Mouse (Mus musculus): ENCODE measurements around the gene Camsap2. TPM values are rescaled to one million over a fixed set of nuclear protein-coding genes. Genes with fewer than 3 reads are reported as not detected.
A peak's percentile ranks its signal among the peaks of the same experiment; 100 is the strongest.

Gene Camsap2
- polyA plus RNA-seq, 2 experiments from 2014 or later: 3.9 to 6.2 TPM

DNA sequence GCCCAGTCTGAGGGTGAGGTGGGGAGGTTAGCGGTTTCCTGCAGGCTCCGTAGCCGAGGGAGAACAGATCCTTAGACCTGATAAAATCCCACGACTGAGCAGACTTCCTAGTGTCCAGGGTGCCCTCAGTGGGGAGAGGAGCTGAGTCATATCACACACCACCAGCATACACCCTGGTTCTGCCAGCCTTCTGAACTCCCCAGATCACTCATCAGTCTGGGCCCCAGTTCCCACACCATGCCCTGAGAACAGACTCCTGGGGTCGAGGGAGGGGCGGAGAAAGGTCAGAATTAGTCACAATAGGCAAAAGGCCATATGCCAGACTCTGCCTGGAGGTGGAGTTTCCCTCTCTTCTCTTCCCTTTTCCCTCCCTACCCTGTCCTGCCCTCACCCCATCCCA is 90.7 kb downstream of the Camsap2 start:
- peak; percentile 78 for ATAC-seq

DNA sequence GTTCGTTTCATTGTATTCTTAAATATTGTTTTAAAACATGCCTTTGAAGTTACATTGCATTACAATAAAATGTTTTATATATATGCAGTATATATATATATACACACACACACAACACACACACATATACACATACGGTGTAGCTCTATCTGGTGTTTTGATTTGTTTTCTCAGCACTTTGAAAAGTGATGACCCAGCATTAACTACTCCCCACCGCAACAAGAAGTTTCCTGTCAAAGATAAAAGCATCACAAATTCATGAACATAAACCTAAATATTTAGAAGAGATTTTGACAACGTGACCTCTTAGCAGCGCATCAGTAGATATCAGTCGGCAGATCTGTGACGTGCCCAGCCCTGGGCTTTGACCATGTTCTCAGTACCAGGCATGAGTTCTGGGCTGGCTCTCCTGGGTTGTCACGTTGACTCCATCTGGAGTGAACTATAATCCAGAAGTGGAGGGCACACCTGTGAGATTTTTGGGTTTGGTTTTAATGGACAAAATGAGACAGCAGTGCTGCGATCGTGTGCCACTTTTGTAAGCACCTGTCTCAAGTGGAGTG is 91.3 kb downstream of the Camsap2 start:
- ATAC-seq: peak; percentile 42

DNA sequence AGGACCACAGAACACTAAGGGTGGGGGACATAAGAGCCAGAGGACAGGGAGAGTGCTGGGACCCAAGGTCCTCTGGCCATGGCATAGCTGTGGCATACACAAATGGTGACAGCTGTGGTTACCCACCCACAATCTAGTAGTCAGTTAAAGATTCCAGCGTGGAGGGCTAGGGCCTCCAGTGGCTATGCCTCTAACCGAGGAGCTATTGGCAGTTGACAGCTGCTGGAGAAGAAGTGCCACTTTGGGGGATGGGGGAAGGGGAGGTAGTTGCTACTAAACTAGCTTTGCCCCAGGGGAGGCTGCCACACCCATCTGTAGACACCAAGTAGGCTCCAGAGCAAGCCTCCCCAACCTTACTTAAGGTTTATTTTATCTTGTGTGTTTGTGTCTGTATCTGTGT is 92.4 kb downstream of the Camsap2 start:
- no peak for ATAC-seq

GRCm38 (mm10) chr1:136249662-136250061 is 96.2 kb downstream of the Camsap2 start:
- no peak for ATAC-seq

DNA sequence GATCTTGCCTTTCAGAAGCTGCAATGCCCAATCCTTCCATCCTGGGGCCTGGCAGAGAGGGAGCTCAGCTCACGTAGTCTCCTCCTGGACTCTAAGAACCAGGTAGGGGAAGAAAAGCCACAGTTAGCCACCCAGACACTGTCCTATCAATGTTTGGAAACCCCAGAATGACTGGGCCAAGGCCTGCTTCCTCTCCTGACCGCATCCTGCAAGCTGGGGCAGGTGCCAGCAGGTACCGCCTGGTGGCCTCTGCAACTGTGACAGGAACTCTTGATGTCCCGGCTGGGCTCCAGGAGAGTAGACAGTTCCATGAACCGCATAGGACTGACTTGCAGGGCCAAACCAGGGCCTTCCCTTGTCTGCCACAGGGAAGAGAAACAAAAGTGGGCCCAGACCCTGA is 98.5 kb downstream of the Camsap2 start:
- ATAC-seq: no peak

DNA sequence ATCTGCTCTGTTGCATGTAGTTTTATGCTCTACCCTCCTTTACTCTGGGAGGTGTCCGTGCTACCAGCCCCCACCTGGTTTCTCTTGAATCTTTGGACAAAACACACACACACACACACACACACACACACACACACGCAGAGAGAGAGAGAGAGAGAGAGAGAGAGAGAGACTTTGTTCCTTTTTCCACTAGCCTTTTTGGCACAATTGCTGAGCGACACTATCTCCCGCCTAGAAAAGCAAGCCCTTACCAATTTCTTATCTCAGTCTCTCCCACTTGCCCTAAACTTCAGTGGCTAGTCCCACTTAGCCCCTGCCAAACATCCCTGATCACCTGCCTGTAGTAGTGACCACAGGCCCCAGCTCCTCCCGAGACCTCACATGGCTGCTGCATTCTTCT is 101.4 kb downstream of the Camsap2 start:
- no peak for ATAC-seq

DNA sequence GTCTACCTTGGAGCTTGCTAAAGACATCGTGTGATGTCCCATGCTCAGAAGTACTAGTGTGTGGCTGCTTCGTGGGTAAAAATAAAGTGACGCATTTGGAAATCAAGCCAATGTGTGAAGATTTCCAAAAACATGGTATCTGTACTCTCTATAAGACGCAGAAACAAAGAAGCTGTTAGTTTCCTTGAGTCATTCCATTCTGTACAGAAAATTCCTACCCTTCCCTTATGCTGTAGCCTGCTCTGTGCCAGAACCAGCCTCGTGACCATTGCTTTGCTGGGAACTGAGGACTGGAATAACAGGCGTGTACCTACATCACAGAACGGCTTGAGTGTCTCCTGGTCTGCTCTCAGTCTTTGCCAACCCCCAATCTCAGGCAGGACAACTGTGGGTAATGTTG is 104.1 kb downstream of the Camsap2 start:
- no peak for ATAC-seq

GRCm38 (mm10) chr1:136238495-136238894 is 107.4 kb downstream of the Camsap2 start:
- ATAC-seq: no peak

GRCm38 (mm10) chr1:136234595-136235092 is 111.3 kb downstream of the Camsap2 start:
- peak; percentile 43 for ATAC-seq

DNA sequence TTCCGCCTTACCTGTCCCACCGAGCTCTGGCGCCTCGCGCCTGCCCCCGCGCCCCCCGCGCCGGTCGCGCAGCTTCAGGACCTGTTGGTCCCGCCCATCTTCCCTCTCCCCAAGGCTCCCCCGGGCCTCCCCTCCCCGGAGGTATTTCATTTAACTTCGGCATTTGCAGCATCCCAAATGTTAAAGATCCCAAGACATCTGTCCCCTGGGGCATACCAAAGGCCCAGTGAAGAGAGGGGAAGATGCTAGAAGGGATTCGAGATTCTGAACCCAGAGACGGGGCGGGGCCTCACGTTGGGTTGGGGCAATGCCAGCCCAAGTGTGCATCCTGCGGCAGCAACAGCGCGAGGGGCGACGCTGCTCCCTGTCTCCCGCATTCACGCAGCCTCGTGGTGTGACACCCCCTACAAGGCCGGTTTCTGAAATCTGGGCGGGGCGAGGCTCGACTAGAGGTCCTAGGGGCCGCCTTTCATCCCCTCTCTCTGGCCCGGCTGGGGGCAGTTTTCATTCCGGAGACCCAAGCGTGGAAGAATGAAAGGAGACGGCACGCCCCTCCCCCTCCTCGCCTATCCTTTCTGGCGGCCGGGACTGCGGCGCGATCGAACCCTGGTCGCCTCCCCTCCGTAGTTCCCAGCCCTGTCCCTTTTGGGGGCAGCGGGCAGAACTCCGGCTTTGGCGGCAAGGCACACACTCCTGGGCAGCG is 111.9 kb downstream of the Camsap2 start, which contains the start of gene Inava:
Gene Inava, minus strand, starts transcription at position 373 of the 703 bp plus-strand sequence.
- ATAC-seq: peak; percentile 58

- no peak for ATAC-seq
Measured at GRCm38 (mm10) chr1:136232986-136233790, 112.7 kb downstream of the Camsap2 start.

GRCm38 (mm10) chr1:136232285-136232926 is 113.5 kb downstream of the Camsap2 start:
- no peak for ATAC-seq

DNA sequence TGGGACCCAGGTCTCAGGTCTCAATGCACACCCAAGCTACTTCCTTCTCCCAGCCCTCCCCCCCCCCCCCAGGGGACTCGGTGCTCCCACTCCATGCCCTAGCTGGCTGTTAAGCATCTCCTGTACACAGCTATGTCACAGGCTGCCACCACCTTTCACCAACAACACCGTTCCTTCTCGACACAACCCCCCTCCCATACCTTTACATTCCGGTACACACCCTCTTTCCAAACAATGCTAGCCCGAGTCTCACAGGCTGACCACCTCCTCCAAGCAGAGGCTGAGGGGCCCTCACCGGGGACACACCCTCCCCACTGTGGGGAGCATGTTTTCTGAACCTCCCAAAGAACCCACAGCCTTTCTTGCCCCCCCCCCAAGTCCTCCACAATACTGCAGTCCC is 114.3 kb downstream of the Camsap2 start:
- no peak for ATAC-seq

DNA sequence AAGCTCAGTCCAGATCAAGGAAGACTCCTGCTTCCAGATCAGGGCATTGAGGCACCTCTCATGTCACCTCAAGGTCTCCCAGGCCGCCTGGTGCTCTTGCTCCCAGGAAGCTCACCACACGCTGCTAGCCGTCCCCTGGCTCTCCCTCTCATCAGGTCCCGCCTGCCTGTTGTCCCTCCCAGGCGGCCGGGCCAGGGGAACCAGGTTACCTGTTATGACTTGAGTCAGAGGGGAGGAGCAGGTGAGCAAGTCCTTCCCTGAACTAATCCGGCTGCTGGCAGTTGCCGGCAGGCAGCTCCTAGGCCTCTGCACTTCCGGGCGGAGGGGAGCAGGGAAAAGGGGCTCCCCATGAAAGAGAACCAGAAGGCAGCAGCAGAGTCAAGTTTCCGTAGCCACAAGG is 115.7 kb downstream of the Camsap2 start:
- no peak for ATAC-seq

GRCm38 (mm10) chr1:136229040-136229373 is 116.9 kb downstream of the Camsap2 start:
- no peak for ATAC-seq

- no peak for ATAC-seq
Measured at GRCm38 (mm10) chr1:136228328-136229039, 117.4 kb downstream of the Camsap2 start.

DNA sequence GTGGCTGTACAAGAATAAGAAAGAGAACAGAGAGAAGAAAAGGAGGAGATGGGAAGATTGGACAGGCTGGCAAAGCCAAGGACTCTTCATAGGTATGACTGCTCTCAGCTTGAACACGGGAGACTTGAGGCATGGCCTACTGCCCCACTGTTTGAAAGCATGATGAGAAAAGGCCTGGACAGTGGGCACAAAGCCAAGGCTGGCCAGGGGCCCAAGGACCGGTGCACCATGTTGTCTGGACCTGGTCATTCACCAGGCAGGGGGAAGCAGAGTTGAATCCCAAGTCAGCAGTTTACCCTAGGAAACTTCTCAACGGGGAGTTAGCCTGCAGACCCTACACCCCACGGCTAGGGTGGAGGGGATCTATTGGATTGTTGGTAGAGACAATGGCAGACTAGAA is 118.0 kb downstream of the Camsap2 start:
- no peak for ATAC-seq

DNA sequence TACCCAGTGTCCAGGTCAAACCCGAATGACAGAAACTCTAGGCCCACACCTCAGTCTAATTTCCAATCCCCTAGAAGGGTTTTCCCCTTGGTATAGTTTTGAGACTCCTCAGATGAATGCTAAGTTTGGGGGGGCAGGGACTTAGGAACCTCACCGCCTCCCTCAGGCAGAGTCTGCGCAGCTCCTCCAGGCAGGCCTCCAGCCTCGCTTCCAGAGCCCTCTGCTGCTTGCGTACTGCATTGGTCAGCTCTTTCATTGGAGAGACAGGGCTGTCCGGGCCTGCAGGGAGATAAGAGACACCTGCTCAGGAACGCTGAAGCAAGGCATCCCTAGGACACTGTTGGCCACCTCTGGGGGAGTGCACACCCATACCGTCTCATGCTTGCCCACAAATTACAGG is 119.3 kb downstream of the Camsap2 start:
- ATAC-seq: no peak

DNA sequence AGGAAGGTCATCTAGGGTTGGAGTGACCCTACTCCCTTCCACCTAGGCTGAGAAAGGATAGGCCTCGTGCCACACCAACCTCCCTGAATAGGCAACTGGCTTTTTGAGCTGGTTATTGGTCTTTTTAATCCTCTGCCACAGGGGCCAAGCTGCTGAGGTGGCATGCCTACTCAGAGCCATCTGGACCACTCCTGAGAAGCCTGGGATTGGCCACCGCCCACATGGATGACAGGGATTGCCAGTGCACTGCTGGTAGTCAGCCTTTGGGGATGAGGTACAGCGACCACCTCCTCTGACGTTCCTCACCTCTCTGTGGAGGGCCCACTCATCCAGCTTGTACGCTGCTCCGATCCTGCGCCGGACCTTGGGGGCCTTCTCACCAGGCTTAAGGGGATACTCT is 120.1 kb downstream of the Camsap2 start:
- no peak for ATAC-seq

DNA sequence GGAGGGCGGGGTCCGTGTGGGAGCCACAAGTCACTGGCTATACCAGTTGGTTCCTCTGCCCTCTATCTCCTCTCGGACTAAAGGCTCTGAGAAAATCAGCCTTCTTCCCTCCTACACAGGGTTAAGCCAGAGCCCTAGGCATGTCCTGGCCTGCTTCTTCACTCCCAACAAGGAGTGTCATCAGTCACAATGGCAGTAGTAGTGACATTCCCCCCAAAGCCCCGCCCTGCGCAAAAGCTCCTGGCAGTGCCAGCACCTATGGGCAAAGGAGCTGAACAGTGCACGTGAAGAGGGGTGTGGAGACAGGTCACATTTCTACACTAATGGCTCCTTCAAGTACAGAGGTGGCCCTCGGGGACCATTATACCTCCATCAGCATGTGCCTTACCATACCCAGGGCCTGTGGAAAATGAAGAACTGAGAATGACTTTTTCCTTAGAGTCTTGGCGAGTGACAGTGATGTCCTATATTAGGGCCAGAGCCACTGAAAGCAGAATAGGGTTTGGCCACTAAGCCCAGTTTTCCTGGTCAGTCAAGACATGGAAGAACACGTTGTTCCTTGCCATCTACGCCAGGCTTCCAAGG is 122.1 kb downstream of the Camsap2 start:
- ATAC-seq: no peak

DNA sequence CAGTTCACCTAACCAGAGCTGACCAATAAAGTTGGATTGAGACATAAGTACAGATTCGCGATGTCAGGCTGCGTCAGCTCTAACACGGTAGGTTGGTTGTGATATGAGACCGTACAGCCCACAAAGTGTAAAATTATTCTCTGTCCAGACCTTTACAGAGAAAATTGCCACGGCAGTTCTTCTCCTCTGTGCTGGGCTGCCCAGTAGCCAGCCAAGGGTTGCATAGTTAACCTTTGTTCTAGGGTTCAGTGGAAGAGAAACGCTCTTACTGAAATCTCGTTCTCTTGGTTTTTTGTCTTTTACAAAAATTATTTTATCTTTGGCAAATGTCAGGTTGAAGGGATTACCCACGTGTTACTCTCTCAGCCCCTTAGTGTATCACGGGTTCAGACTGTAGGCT is 123.5 kb downstream of the Camsap2 start:
- ATAC-seq: no peak

Data from CD4-positive, CD25-positive, alpha-beta regulatory T cell, adult 4 months (primary cell).